Mouse (Mus musculus): ENCODE measurements around the gene Olfr1294.

Gene Olfr1294

GRCm38 (mm10) chr2:111540191-111540590, at the start of gene Olfr1294:
Gene Olfr1294, minus strand, starts transcription at chr2:111540291.
- no peak for DNase-seq

GRCm38 (mm10) chr2:111569581-111569980, 29.5 kb upstream of the Olfr1294 start, which contains the start of gene Olfr1295:
Gene Olfr1295, minus strand, starts transcription at chr2:111569681.
- DNase-seq, result no peak

GRCm38 (mm10) chr2:111524903-111525302, 15.2 kb downstream of the Olfr1294 start, which contains the start of gene Olfr1293-ps:
Gene Olfr1293-ps, plus strand, starts transcription at chr2:111525203.
- no peak for DNase-seq

- DNase-seq, result no peak
Observed at GRCm38 (mm10) chr2:111517451-111517850, 22.6 kb downstream of the Olfr1294 start.

GRCm38 (mm10) chr2:111496880-111497279, 43.2 kb downstream of the Olfr1294 start, which contains the start of gene Olfr1291-ps1:
Gene Olfr1291-ps1, plus strand, starts transcription at chr2:111497180.
- DNase-seq, result no peak

- no peak for DNase-seq
Observed at GRCm38 (mm10) chr2:111493729-111494128, 46.4 kb downstream of the Olfr1294 start, which contains the start of gene Olfr1290. Gene Olfr1290, minus strand, starts transcription at chr2:111493829.

Measured in thymus, postnatal 36 days (tissue).